In the genomic region with DNA sequence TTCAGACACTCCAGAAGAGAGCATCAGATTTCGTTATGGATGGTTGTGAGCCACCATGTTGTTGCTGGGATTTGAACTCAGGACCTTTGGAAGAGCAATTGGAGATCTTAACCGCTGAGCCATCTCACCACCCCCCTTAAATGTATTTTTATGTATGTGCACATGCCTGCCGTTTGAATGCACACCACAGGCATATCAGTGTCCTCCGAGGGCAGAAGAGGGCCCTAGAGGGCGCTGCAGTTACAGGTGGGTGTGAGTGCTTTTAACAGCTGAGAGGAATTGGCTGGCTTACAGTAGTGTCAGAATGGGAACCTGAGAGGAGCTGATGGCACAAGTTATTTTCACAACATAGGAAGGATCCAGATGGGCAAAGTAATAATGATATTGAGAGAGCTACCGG, we compare ENCODE assay signal across 9 mouse cellular contexts. TPM values are rescaled to one million over a fixed set of nuclear protein-coding genes. Genes with fewer than 3 reads are reported as not detected.
DNase-seq lines count a peak whose midpoint lies in the region; ATAC-seq and TF ChIP-seq lines count a peak whose summit lies in the region.
"Had no signal": no experiment of that assay in that cellular context is flagged by ENCODE, and none has a peak within 500 bp of the region (broad histone marks: within the 10 kb centered on the region; RNA-seq: fewer than 3 reads in every experiment).

No protein-coding gene starts in this region.

- ATAC-seq in megakaryocyte, adult 5-6 weeks (ENCODE audit: poor library complexity, severe bottlenecking), result peak; percentile 38; the same call in 1 of the 2 replicates
- no peak for ATAC-seq in forebrain, embryonic 16.5 days
- no peak for ATAC-seq in erythroid progenitor cell, adult 5-6 weeks (replicated peaks; ENCODE audit: low FRiP score, poor library complexity, severe bottlenecking)

- H3K79me2 ChIP-seq in C2C12 (ENCODE audit: control insufficient read depth, insufficient read depth), result no peaks in the 10 kb centered on the region

- intact Hi-C loops in gastrocnemius, adult 2 months (cut with DNase I), result loop anchor here (10.0 kb wide), 1 partner anchor 610 kb away; no protein-coding TSS in a partner anchor

- no peak overlapping the region for H3ac ChIP-seq in C2C12 (ENCODE audit: control insufficient read depth, insufficient read length, low read depth)

- WGBS in forebrain, embryonic 16.5 days, result 29% methylated on average over 6 of the region's 6 CpGs

- H3K4me1 ChIP-seq in forebrain, embryonic 16.5 days (replicated peaks; ENCODE audit: control insufficient read depth, insufficient read depth, low read length), result no peaks in the 10 kb centered on the region

- no peak overlapping the region for H3K4me3 ChIP-seq in gastrocnemius, adult 2 months
- H3K4me3 ChIP-seq in C2C12 (ENCODE audit: insufficient read depth, poor library complexity, severe bottlenecking), result no peak overlapping the region
- no peak overlapping the region for H3K4me3 ChIP-seq in forebrain, embryonic 16.5 days (replicated peaks; ENCODE audit: low read length)

- peak; percentile 56 for TF ChIP-seq CTCF in gastrocnemius, adult 2 months (IDR thresholded peaks at IDR 0.05)
- peak; percentile 27 for TF ChIP-seq CTCF in C2C12 (IDR thresholded peaks at IDR 0.05; ENCODE audit: control insufficient read depth, insufficient read depth, insufficient read length)

- DNase-seq in gastrocnemius, adult 2 months, result peak; percentile 70
- DNase-seq in gastrocnemius, postnatal 4 days (ENCODE audit: low spot score in 2 of 2), result no peak
- DNase-seq in c-Kit-positive CD71-negative TER-119-negative erythroid progenitor cells, embryonic 14.5 days (ENCODE audit: low read depth), result peak; percentile 23
- no peak for DNase-seq in right cerebral cortex, postnatal 10 days (ENCODE audit: low spot score in 2 of 2)

- no peak overlapping the region for H3K9ac ChIP-seq in forebrain, embryonic 16.5 days (replicated peaks; ENCODE audit: low read depth, low read length)

- no peak overlapping the region for H3K4me2 ChIP-seq in forebrain, embryonic 16.5 days (ENCODE audit: low read length)

- H3K27me3 ChIP-seq in C2C12 (ENCODE audit: control insufficient read depth, insufficient read depth, insufficient read length), result peaks cover under 1% of the 10 kb centered on the region
- H3K27me3 ChIP-seq in forebrain, embryonic 16.5 days (replicated peaks; ENCODE audit: control insufficient read depth, insufficient read depth, low read length), result no peaks in the 10 kb centered on the region

- no peaks in the 10 kb centered on the region for H3K36me3 ChIP-seq in C2C12 (ENCODE audit: control insufficient read depth, insufficient read depth)
- peaks cover under 1% of the 10 kb centered on the region; the same call in 1 of the 2 replicates for H3K36me3 ChIP-seq in forebrain, embryonic 16.5 days (ENCODE audit: control insufficient read depth, insufficient read depth)

- H3K79me3 ChIP-seq in C2C12 (ENCODE audit: low read depth), result no peaks in the 10 kb centered on the region

- H3K9me3 ChIP-seq in forebrain, embryonic 16.5 days (ENCODE audit: control insufficient read depth, low read length), result no peaks in the 10 kb centered on the region

- peak overlapping the region; percentile 91 for H3K27ac ChIP-seq in gastrocnemius, adult 2 months
- H3K27ac ChIP-seq in forebrain, embryonic 16.5 days (ENCODE audit: low read length), result no peak overlapping the region

TF ChIP-seq in C2C12, 6 proteins besides CTCF, POLR2A, EP300 and RAD21:
- TF ChIP-seq MAX (IDR thresholded peaks at IDR 0.05), result no peak
- no peak for TF ChIP-seq MYOD1 (IDR thresholded peaks at IDR 0.05; ENCODE audit: control insufficient read depth, insufficient read length, low read depth)
- no peak for TF ChIP-seq CEBPB (IDR thresholded peaks at IDR 0.05; ENCODE audit: low read depth)
- TF ChIP-seq USF1 (IDR thresholded peaks at IDR 0.05; ENCODE audit: low read depth), result no peak
- no peak for TF ChIP-seq MYOG (IDR thresholded peaks at IDR 0.05; ENCODE audit: control insufficient read depth, extremely low read depth, insufficient read length)
- TF ChIP-seq FOSL1 (IDR thresholded peaks at IDR 0.05; ENCODE audit: insufficient read depth, low read length, poor library complexity, severe bottlenecking), result no peak

RNA-seq across cellular contexts. Expression of a gene that starts 2.6 kb away (rescaled TPM):
- under 1 TPM in 1 of 2 experiments, not detected in 1; 0.36 TPM for total RNA-seq in gastrocnemius, adult 2 months (2021)
- total RNA-seq in gastrocnemius, postnatal 4 days (2021), result 1 to 10 TPM in 1 of 2 experiments, under 1 TPM in 1; 0.83 to 1.1 TPM
- not detected for polyA plus RNA-seq in C2C12 (2012; fragmentation: generic; extraction: Trizol)
- 1.2 and 2.7 TPM in 2 replicates for total RNA-seq in megakaryocyte, adult 5-6 weeks (2015)
- 4.3 and 6.8 TPM in 2 replicates for total RNA-seq in megakaryocyte, adult 5-6 weeks (2017)
- 0.43 TPM in 1 of 2 replicates, not detected in the other for polyA plus RNA-seq in forebrain, embryonic 16.5 days (2015; fragmentation: Nextera tagmentation; extraction: Ambion mirVana)
- not detected in 2 replicates for total RNA-seq in erythroid progenitor cell, adult 5-6 weeks (2015; ENCODE audit: low replicate concordance)
- 1.8 and 3.9 TPM in 2 replicates for total RNA-seq in erythroid progenitor cell, adult 5-6 weeks (2017; ENCODE audit: low replicate concordance)

RNA-seq across cellular contexts. Expression of a gene that starts 16.6 kb away (rescaled TPM):
- not detected for total RNA-seq in gastrocnemius, adult 2 months (2021)
- not detected for total RNA-seq in gastrocnemius, postnatal 4 days (2021)
- 0.14 TPM for polyA plus RNA-seq in C2C12 (2012; fragmentation: generic; extraction: Trizol)
- total RNA-seq in megakaryocyte, adult 5-6 weeks (2015), result not detected in 2 replicates
- total RNA-seq in megakaryocyte, adult 5-6 weeks (2017), result not detected in 2 replicates
- 2.2 and 2.8 TPM in 2 replicates for polyA plus RNA-seq in forebrain, embryonic 16.5 days (2015; fragmentation: Nextera tagmentation; extraction: Ambion mirVana)
- total RNA-seq in erythroid progenitor cell, adult 5-6 weeks (2015; ENCODE audit: low replicate concordance), result not detected in 2 replicates
- total RNA-seq in erythroid progenitor cell, adult 5-6 weeks (2017; ENCODE audit: low replicate concordance), result not detected in 2 replicates
- polyA plus RNA-seq: large intestine, adult 2 months had no signal

RNA-seq across cellular contexts. Expression of a gene that starts 34.6 kb away (rescaled TPM):
- total RNA-seq in gastrocnemius, adult 2 months (2021), result 10 to 100 TPM; 28.1 to 29.3 TPM
- 10 to 100 TPM; 45.3 to 45.4 TPM for total RNA-seq in gastrocnemius, postnatal 4 days (2021)
- 56.1 TPM for polyA plus RNA-seq in C2C12 (2012; fragmentation: generic; extraction: Trizol)
- 49.3 and 54.0 TPM in 2 replicates for total RNA-seq in megakaryocyte, adult 5-6 weeks (2015)
- 190 and 209 TPM in 2 replicates for total RNA-seq in megakaryocyte, adult 5-6 weeks (2017)
- 108 and 112 TPM in 2 replicates for polyA plus RNA-seq in forebrain, embryonic 16.5 days (2015; fragmentation: Nextera tagmentation; extraction: Ambion mirVana)
- 22.7 and 24.7 TPM in 2 replicates for total RNA-seq in erythroid progenitor cell, adult 5-6 weeks (2015; ENCODE audit: low replicate concordance)
- 47.1 and 74.4 TPM in 2 replicates for total RNA-seq in erythroid progenitor cell, adult 5-6 weeks (2017; ENCODE audit: low replicate concordance)

Comparison
In these comparisons a context has a peak if more than half of its experiments do, and no peak if none do; other contexts are left out.
1. DNase-seq: peak in gastrocnemius, adult 2 months (single experiment) and c-Kit-positive CD71-negative TER-119-negative erythroid progenitor cells, embryonic 14.5 days (single experiment); none in gastrocnemius, postnatal 4 days (0 of 2) and right cerebral cortex, postnatal 10 days (0 of 2).